Mouse (Mus musculus) cerebellum, adult 2 months (tissue): Measurements from ENCODE around the gene Spryd3. TPM values are rescaled to one million over a fixed set of nuclear protein-coding genes. Genes with fewer than 3 reads are reported as not detected.
"Not testable (repeated sequence)": the region's sequence is repeated elsewhere in the genome, so short reads cannot be mapped to it uniquely, and the experiment has no call there.

Source experiments
- DNase-seq, 2 experiments: peaks; one replicate each; pipeline ENCODE4 v3.0.0; 2021
- H3K27ac ChIP-seq: fragments of 200-500 bp; 2 replicates; pipeline ENCODE4 v1.5.1; 2012; ENCODE audit warnings: low read length, control low read depth, inconsistent platforms; ENCODE audit not compliant: insufficient read depth
- H3K27me3 ChIP-seq: fragments of 200-500 bp; 2 replicates; pipeline ENCODE4 v1.6.1; 2012; ENCODE audit warnings: inconsistent platforms, mild to moderate bottlenecking, low read length, moderate library complexity; ENCODE audit not compliant: control insufficient read depth, insufficient read depth
- H3K4me1 ChIP-seq: fragments of 200-500 bp; 2 replicates; pipeline ENCODE4 v1.6.1; 2011; ENCODE audit warnings: low read length; ENCODE audit not compliant: control insufficient read depth, insufficient read depth
- H3K4me3 ChIP-seq: fragments of 200-500 bp; replicated peaks from 2 replicates; pipeline ENCODE3; 2011; ENCODE audit warnings: mild to moderate bottlenecking, low read depth, low read length, control low read depth; ENCODE audit not compliant: insufficient read depth
- CTCF ChIP-seq: fragments of 200-500 bp; IDR thresholded peaks from 2 replicates; pipeline ENCODE4 v1.5.1; 2011; ENCODE audit warnings: low read depth, mild to moderate bottlenecking, control low read depth, low read length, moderate library complexity, borderline replicate concordance; ENCODE audit not compliant: insufficient read depth
- POLR2A ChIP-seq: fragments of 200-500 bp; IDR thresholded peaks from 2 replicates; pipeline ENCODE4 v1.6.1; 2011; ENCODE audit warnings: low read length, control low read depth, borderline replicate concordance; ENCODE audit not compliant: insufficient read depth
- WGBS: fragments of 180-500 bp; shearing (Covaris S2); methylation state at CpG from one replicate; pipeline ENCODE4 v1.1.7; 2018; 5-methylcytosine and 5-hydroxymethylcytosine counted together
- polyA plus RNA-seq: library from polyadenylated mRNA; depleted of rRNA; stranded (reverse); fragments of >200 nt; gene quantifications from 2 replicates; pipeline ENCODE4 v1.2.3, GENCODE M21; 2012

Gene Spryd3
- polyA plus RNA-seq, 1 experiment = 161 TPM

GRCm38 (mm10) chr15:102175736-102176319, 39.8 kb upstream of the Spryd3 start:
- no peak overlapping the region for H3K27ac ChIP-seq
- no peak for DNase-seq
- peaks cover 2% of the 10 kb centered on the region; the same call in 1 of the 2 replicates for H3K4me1 ChIP-seq
- H3K4me3 ChIP-seq = no peak overlapping the region
- no peak for TF ChIP-seq POLR2A
- no peaks in the 10 kb centered on the region for H3K27me3 ChIP-seq
- WGBS = 91% methylated on average over 16 of the region's 16 CpGs

- no peak for DNase-seq
- Histone ChIP-seq H3K4me1 (peaks cover 2% of the 10 kb centered on the region; the same call in 1 of the 2 replicates), H3K27ac (no peak overlapping the region), H3K4me3 (no peak overlapping the region), H3K27me3 (no peaks in the 10 kb centered on the region)
- 99% methylated on average over 3 of the region's 3 CpGs for WGBS
- TF ChIP-seq CTCF (no peak), POLR2A (no peak)
Observed at GRCm38 (mm10) chr15:102173581-102173980, 37.5 kb upstream of the Spryd3 start.

GRCm38 (mm10) chr15:102169064-102169463, 33.0 kb upstream of the Spryd3 start:
- no peak for DNase-seq
- no peak for TF ChIP-seq CTCF
- no peak for TF ChIP-seq POLR2A
- no peak overlapping the region for H3K4me3 ChIP-seq
- WGBS = 63% methylated on average over 2 of the region's 2 CpGs
- H3K27ac ChIP-seq = no peak overlapping the region
- no peaks in the 10 kb centered on the region for H3K27me3 ChIP-seq
- no peaks in the 10 kb centered on the region for H3K4me1 ChIP-seq

- 63% methylated on average over 6 of the region's 6 CpGs for WGBS
- H3K4me1 ChIP-seq = no peaks in the 10 kb centered on the region
- H3K27ac ChIP-seq = no peak overlapping the region
- H3K4me3 ChIP-seq = no peak overlapping the region
- TF ChIP-seq CTCF (no peak), POLR2A (no peak)
- no peaks in the 10 kb centered on the region for H3K27me3 ChIP-seq
- DNase-seq = no peak
Observed at GRCm38 (mm10) chr15:102167620-102168021, 31.6 kb upstream of the Spryd3 start.

- Histone ChIP-seq H3K27ac (no peak overlapping the region), H3K27me3 (no peaks in the 10 kb centered on the region), H3K4me1 (no peaks in the 10 kb centered on the region), H3K4me3 (no peak overlapping the region)
- 40% methylated on average over 6 of the region's 6 CpGs for WGBS
- TF ChIP-seq CTCF (no peak), POLR2A (no peak)
- no peak for DNase-seq
Observed at GRCm38 (mm10) chr15:102165468-102166100, 29.6 kb upstream of the Spryd3 start.

- WGBS = 45% methylated on average over 3 of the region's 3 CpGs
Observed at GRCm38 (mm10) chr15:102163900-102164693, 28.1 kb upstream of the Spryd3 start.

GRCm38 (mm10) chr15:102160415-102161060, 24.5 kb upstream of the Spryd3 start:
- TF ChIP-seq POLR2A (no peak), CTCF (no peak)
- Histone ChIP-seq H3K4me3 (no peak overlapping the region), H3K27ac (no peak overlapping the region), H3K27me3 (no peaks in the 10 kb centered on the region), H3K4me1 (peaks cover 3% of the 10 kb centered on the region; the same call in 1 of the 2 replicates)
- DNase-seq = no peak
- WGBS = 66% methylated on average over 27 of the region's 27 CpGs

More at GRCm38 (mm10) chr15:102163900-102164693, 28.1 kb upstream of the Spryd3 start:
- Histone ChIP-seq H3K4me1 (no peaks in the 10 kb centered on the region), H3K27ac (no peak overlapping the region), H3K27me3 (no peaks in the 10 kb centered on the region), H3K4me3 (no peak overlapping the region)
- no peak for DNase-seq
- TF ChIP-seq CTCF = no peak
- TF ChIP-seq POLR2A = no peak

- 11% methylated on average over 20 of the region's 20 CpGs for WGBS
- no peak for DNase-seq
- Histone ChIP-seq H3K27me3 (no peaks in the 10 kb centered on the region), H3K4me1 (peaks cover 3% of the 10 kb centered on the region; the same call in 1 of the 2 replicates), H3K4me3 (no peak overlapping the region), H3K27ac (no peak overlapping the region)
- no peak for TF ChIP-seq CTCF
- no peak for TF ChIP-seq POLR2A
Observed at GRCm38 (mm10) chr15:102156836-102157235, 20.8 kb upstream of the Spryd3 start.

- H3K4me1 ChIP-seq, H3K4me3 ChIP-seq, H3K27me3 ChIP-seq, DNase-seq, H3K27ac ChIP-seq: not testable (repeated sequence)
- 91% methylated on average over 6 of the region's 6 CpGs for WGBS
Observed at GRCm38 (mm10) chr15:102155006-102155405, 19.0 kb upstream of the Spryd3 start.
